Mouse (Mus musculus) midbrain, postnatal 0 days (tissue): ENCODE measurements at regions not wholly inside any gene's neighbourhood (a gene's known extent, or its start where the extent isn't known, plus 50 kb on each side); places are given as distances from the start of the nearest gene placed in this dataset.

Experiments used
- ATAC-seq: fragments of 200-750 bp; cut with Nextera tagmentation; 2 replicates; pipeline ENCODE4 v1.8.0; 2017; ENCODE audit warnings: moderate number of reproducible peaks, mild to moderate bottlenecking, moderate TSS enrichment, moderate library complexity; ENCODE audit not compliant: low FRiP score
- DNase-seq: peaks from one replicate; pipeline ENCODE4 v3.0.0-alpha.2; 2015; ENCODE audit warnings: low spot score
- H3K27ac ChIP-seq: fragments of 300-500 bp; sonication (generic); 2 replicates; pipeline ENCODE4 v1.5.1; 2014; ENCODE audit warnings: low read depth, mild to moderate bottlenecking, low read length, mixed read lengths
- H3K27me3 ChIP-seq: fragments of 300-500 bp; sonication (generic); 2 replicates; pipeline ENCODE4 v1.6.1; 2014; ENCODE audit warnings: low read length, control low read depth, mixed read lengths; ENCODE audit not compliant: insufficient read depth
- H3K36me3 ChIP-seq: fragments of 300-500 bp; sonication (generic); 2 replicates; pipeline ENCODE4 v1.6.1; 2014; ENCODE audit warnings: low read length, control low read depth, mixed read lengths; ENCODE audit not compliant: insufficient read depth
- H3K4me1 ChIP-seq: fragments of 300-500 bp; sonication (generic); 2 replicates; pipeline ENCODE4 v1.6.1; 2014; ENCODE audit warnings: mild to moderate bottlenecking, control low read depth, antibody characterized with exemption, low read length, mixed read lengths; ENCODE audit not compliant: insufficient read depth
- H3K4me2 ChIP-seq: fragments of 300-500 bp; sonication (generic); 2 replicates; pipeline ENCODE4 v1.6.1; 2014; ENCODE audit warnings: low read depth, mild to moderate bottlenecking, low read length, mixed read lengths; ENCODE audit not compliant: poor library complexity, severe bottlenecking
- H3K4me3 ChIP-seq: fragments of 300-500 bp; sonication (generic); 2 replicates; pipeline ENCODE4 v1.5.1; 2014; ENCODE audit warnings: low read depth, mild to moderate bottlenecking, low read length, moderate library complexity
- H3K9ac ChIP-seq: fragments of 300-500 bp; sonication (generic); replicated peaks from 2 replicates; pipeline ENCODE4 v1.6.1; 2014; ENCODE audit warnings: mild to moderate bottlenecking, low read length, moderate library complexity, mixed read lengths; ENCODE audit not compliant: poor library complexity, severe bottlenecking
- H3K9me3 ChIP-seq: fragments of 300-500 bp; sonication (generic); 2 replicates; pipeline ENCODE4 v1.6.1; 2016; ENCODE audit warnings: low read length, control low read depth
- CTCF ChIP-seq: IDR thresholded peaks from 2 replicates; pipeline ENCODE4 v1.5.1; 2016; ENCODE audit warnings: antibody characterized with exemption, mild to moderate bottlenecking
- WGBS: fragments of 180-500 bp; shearing (Covaris S2); extraction: QIAGEN DNeasy Blood & Tissue Kit; methylation state at CpG from one replicate; pipeline ENCODE4 v1.1.7; 2014; 5-methylcytosine and 5-hydroxymethylcytosine counted together

DNA sequence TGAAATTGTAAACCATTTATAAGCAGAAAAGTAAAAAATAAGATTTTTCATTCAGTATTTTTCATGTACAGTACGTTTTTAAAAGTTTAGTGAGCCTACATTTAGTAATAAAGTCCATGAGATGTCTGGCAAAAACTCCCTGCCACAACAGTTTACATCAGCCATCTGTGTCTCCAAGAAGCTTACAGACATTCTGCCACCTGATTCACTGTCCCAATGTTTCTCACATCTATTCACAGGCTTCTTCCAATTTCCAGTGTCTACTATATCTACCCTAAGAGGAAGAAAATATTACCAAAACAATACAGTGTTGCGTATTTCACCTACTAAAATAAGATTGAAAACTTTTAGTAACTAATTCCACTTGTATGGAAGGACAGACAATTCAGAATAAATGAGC is 95.7 kb downstream of the Rasd2 start:
- Histone ChIP-seq H3K9ac (no peak overlapping the region), H3K4me2 (no peak overlapping the region), H3K4me3 (no peak overlapping the region), H3K9me3 (no peaks in the 10 kb centered on the region), H3K27me3 (no peaks in the 10 kb centered on the region), H3K27ac (no peak overlapping the region), H3K36me3 (no peaks in the 10 kb centered on the region), H3K4me1 (no peaks in the 10 kb centered on the region)
- DNase-seq (no peak), ATAC-seq (no peak)
- no peak for TF ChIP-seq CTCF
- 75% methylated on average over 2 of the region's 2 CpGs for WGBS

DNA sequence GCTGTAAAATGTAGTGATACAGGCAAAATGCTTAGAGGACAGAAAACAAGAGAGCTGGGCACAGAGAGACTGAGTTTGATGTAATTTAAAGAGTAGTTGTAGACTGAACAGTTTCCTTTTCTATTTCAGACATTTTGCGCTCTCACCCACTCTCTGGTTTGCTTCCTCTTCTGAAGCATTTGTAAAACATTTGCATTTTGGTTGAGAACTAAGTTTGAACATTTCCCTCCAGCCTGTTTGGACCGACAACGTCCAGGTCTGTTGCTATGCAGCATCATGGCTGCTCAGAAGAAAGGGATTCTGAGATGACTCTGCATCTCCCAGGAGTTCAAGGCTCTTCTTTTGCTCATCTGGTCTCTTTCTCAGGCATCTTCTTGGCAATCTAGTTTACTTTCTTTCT is 78.2 kb downstream of the Rasd2 start:
- Histone ChIP-seq H3K4me3 (no peak overlapping the region), H3K9ac (no peak overlapping the region), H3K36me3 (no peaks in the 10 kb centered on the region), H3K9me3 (no peaks in the 10 kb centered on the region), H3K4me2 (no peak overlapping the region), H3K27ac (no peak overlapping the region), H3K4me1 (no peaks in the 10 kb centered on the region), H3K27me3 (no peaks in the 10 kb centered on the region)
- WGBS: 77% methylated on average over 3 of the region's 3 CpGs
- ATAC-seq (no peak), DNase-seq (no peak)
- no peak for TF ChIP-seq CTCF

- DNase-seq: no peak
- no peak for ATAC-seq
- Histone ChIP-seq H3K9ac (no peak overlapping the region), H3K36me3 (no peaks in the 10 kb centered on the region), H3K27ac (no peak overlapping the region), H3K4me2 (no peak overlapping the region), H3K4me3 (no peak overlapping the region), H3K27me3 (no peaks in the 10 kb centered on the region), H3K4me1 (no peaks in the 10 kb centered on the region), H3K9me3 (no peaks in the 10 kb centered on the region)
- WGBS: 85% methylated on average over 8 of the region's 8 CpGs
- no peak for TF ChIP-seq CTCF
Measured at GRCm38 (mm10) chr8:75289933-75290332, 76.2 kb downstream of the Rasd2 start.
